Mouse (Mus musculus) MEL (cell line): ENCODE measurements around the gene Csf2. TPM values are rescaled to one million over a fixed set of nuclear protein-coding genes. Genes with fewer than 3 reads are reported as not detected.

ENCODE experiments used
- DNase-seq: peaks from one replicate; pipeline ENCODE4 v3.0.0; 2011; ENCODE audit warnings: low read depth, low spot score
- H3K27ac ChIP-seq: 2 replicates; pipeline ENCODE4 v1.5.1; 2012; ENCODE audit warnings: low read depth, mild to moderate bottlenecking, control low read depth, low read length, moderate library complexity; ENCODE audit not compliant: control insufficient read depth
- H3K27me3 ChIP-seq, 2 experiments: fragments of 150-350 bp in 1 of 2; sonication (generic) in 1 of 2; 2 replicates each; pipeline ENCODE4 v1.6.1; 2012; ENCODE audit warnings: low read length in 2 of 2, mild to moderate bottlenecking in 2 of 2, improper control_type of control experiment in 1 of 2, moderate library complexity in 1 of 2; ENCODE audit not compliant: insufficient read depth in 2 of 2, control insufficient read depth in 1 of 2
- H3K36me3 ChIP-seq, 2 experiments: 2 replicates each; pipeline ENCODE4 v1.6.1; 2012 to 2014; ENCODE audit warnings: low read length in 2 of 2, improper control_type of control experiment in 1 of 2, inconsistent platforms in 1 of 2, mild to moderate bottlenecking in 1 of 2; ENCODE audit not compliant: insufficient read depth in 2 of 2, control insufficient read depth in 1 of 2
- H3K4me1 ChIP-seq, 2 experiments: fragments of 150-350 bp in 1 of 2; sonication (generic) in 1 of 2; 2 replicates each; pipeline ENCODE4 v1.6.1; 2012; ENCODE audit warnings: low read length in 2 of 2, improper control_type of control experiment in 1 of 2, mild to moderate bottlenecking in 1 of 2; ENCODE audit not compliant: insufficient read depth in 2 of 2, control insufficient read depth in 1 of 2
- H3K4me3 ChIP-seq, 2 experiments: fragments of 150-350 bp in 1 of 2; sonication (generic) in 1 of 2; 2 replicates each; pipeline ENCODE4 v1.5.1; 2012; ENCODE audit warnings: low read depth in 2 of 2, low read length in 2 of 2, mild to moderate bottlenecking in 2 of 2, moderate library complexity in 2 of 2, control low read depth in 1 of 2, improper control_type of control experiment in 1 of 2; ENCODE audit not compliant: control insufficient read depth in 1 of 2, insufficient read depth in 1 of 2
- H3K79me2 ChIP-seq: 2 replicates; pipeline ENCODE4 v1.6.1; 2012; ENCODE audit warnings: mild to moderate bottlenecking, low read length, moderate library complexity; ENCODE audit not compliant: control insufficient read depth, poor library complexity, insufficient read depth
- H3K9ac ChIP-seq: 2 replicates; pipeline ENCODE4 v1.6.1; 2012; ENCODE audit warnings: low read depth, mild to moderate bottlenecking, control low read depth, low read length, moderate library complexity; ENCODE audit not compliant: control insufficient read depth, poor library complexity, severe bottlenecking
- H3K9me3 ChIP-seq: fragments of 150-350 bp; sonication (generic); replicated peaks from 2 replicates; pipeline ENCODE4 v1.6.1; 2012; ENCODE audit warnings: mild to moderate bottlenecking, low read length, improper control_type of control experiment, moderate library complexity; ENCODE audit not compliant: insufficient read depth
- BHLHE40 ChIP-seq: IDR thresholded peaks from 2 replicates; pipeline ENCODE4 v1.6.1; 2012; ENCODE audit warnings: low read depth, mild to moderate bottlenecking, inconsistent platforms, low read length, improper control_type of control experiment, borderline replicate concordance
- CHD1 ChIP-seq: IDR thresholded peaks from 2 replicates; pipeline ENCODE4 v1.6.1; 2012; ENCODE audit warnings: low read depth, mild to moderate bottlenecking, inconsistent platforms, low read length, improper control_type of control experiment
- CHD2 ChIP-seq: IDR thresholded peaks from 2 replicates; pipeline ENCODE4 v1.6.1; 2011; ENCODE audit warnings: low read length, improper control_type of control experiment
- CTCF ChIP-seq, 3 experiments: IDR thresholded peaks in 2 of 3; conservative IDR thresholded peaks in 1 of 3; 2 replicates each; pipeline ENCODE4 v1.5.1; 2011 to 2012; ENCODE audit warnings: low read length in 3 of 3, low read depth in 2 of 3, mild to moderate bottlenecking in 2 of 3, improper control_type of control experiment in 1 of 3, inconsistent platforms in 1 of 3, mixed read lengths in 1 of 3, moderate library complexity in 1 of 3; ENCODE audit not compliant: control insufficient read depth in 1 of 3, insufficient read depth in 1 of 3, poor library complexity in 1 of 3, severe bottlenecking in 1 of 3
- E2F4 ChIP-seq: IDR thresholded peaks from 2 replicates; pipeline ENCODE4 v1.6.1; 2011; ENCODE audit warnings: low read depth, low read length, improper control_type of control experiment, borderline replicate concordance
- ELF1 ChIP-seq: IDR thresholded peaks from 2 replicates; pipeline ENCODE4 v1.6.1; 2014; ENCODE audit warnings: low read depth, mild to moderate bottlenecking, inconsistent platforms, low read length, improper control_type of control experiment, moderate library complexity
- EP300 ChIP-seq, 2 experiments: IDR thresholded peaks; 2 replicates each; pipeline ENCODE4 v1.6.1; 2011; ENCODE audit warnings: improper control_type of control experiment in 2 of 2, low read length in 2 of 2, low read depth in 1 of 2, mild to moderate bottlenecking in 1 of 2
- ETS1 ChIP-seq: IDR thresholded peaks from 2 replicates; pipeline ENCODE4 v1.6.1; 2012; ENCODE audit warnings: low read depth, mild to moderate bottlenecking, inconsistent platforms, low read length, improper control_type of control experiment, moderate library complexity
- GABPA ChIP-seq: IDR thresholded peaks from 2 replicates; pipeline ENCODE4 v1.6.1; 2012; ENCODE audit warnings: low read depth, mild to moderate bottlenecking, inconsistent platforms, low read length, improper control_type of control experiment, moderate library complexity
- GATA1 ChIP-seq: IDR thresholded peaks from 2 replicates; pipeline ENCODE4 v1.6.1; 2011; ENCODE audit warnings: low read depth, low read length, improper control_type of control experiment
- HCFC1 ChIP-seq: IDR thresholded peaks from 2 replicates; pipeline ENCODE4 v1.6.1; 2012; ENCODE audit warnings: low read depth, mild to moderate bottlenecking, inconsistent platforms, low read length, improper control_type of control experiment, moderate library complexity
- JUND ChIP-seq: IDR thresholded peaks from 2 replicates; pipeline ENCODE4 v1.6.1; 2011; ENCODE audit warnings: low read depth, mild to moderate bottlenecking, improper control_type of control experiment, low read length
- KAT2A ChIP-seq: conservative IDR thresholded peaks from 2 replicates; pipeline ENCODE4 v1.6.1; 2012; ENCODE audit warnings: low read depth, low read length, improper control_type of control experiment, inconsistent platforms
- MAFK ChIP-seq: IDR thresholded peaks from 2 replicates; pipeline ENCODE4 v1.6.1; 2011; ENCODE audit warnings: low read depth, mild to moderate bottlenecking, low read length, improper control_type of control experiment, borderline replicate concordance
- MAX ChIP-seq: IDR thresholded peaks from 2 replicates; pipeline ENCODE4 v1.6.1; 2011; ENCODE audit warnings: low read length, improper control_type of control experiment
- MXI1 ChIP-seq: IDR thresholded peaks from 2 replicates; pipeline ENCODE4 v1.6.1; 2011; ENCODE audit warnings: mild to moderate bottlenecking, low read depth, low read length, improper control_type of control experiment
- MYB ChIP-seq: IDR thresholded peaks from 2 replicates; pipeline ENCODE4 v1.6.1; 2011; ENCODE audit warnings: mild to moderate bottlenecking, low read depth, low read length, improper control_type of control experiment
- MYC ChIP-seq: IDR thresholded peaks from 2 replicates; pipeline ENCODE4 v1.6.1; 2011; ENCODE audit warnings: low read depth, mild to moderate bottlenecking, low read length, improper control_type of control experiment, moderate library complexity
- NRF1 ChIP-seq: IDR thresholded peaks from 2 replicates; pipeline ENCODE4 v1.6.1; 2014; ENCODE audit warnings: low read depth, mild to moderate bottlenecking, inconsistent platforms, low read length, improper control_type of control experiment, moderate library complexity; ENCODE audit not compliant: poor library complexity, insufficient read depth, severe bottlenecking
- POLR2A ChIP-seq, 2 experiments: IDR thresholded peaks; 2 replicates each; pipeline ENCODE4 v1.6.1; 2011 to 2012; ENCODE audit warnings: low read length in 2 of 2, mild to moderate bottlenecking in 2 of 2, control low read depth in 1 of 2, improper control_type of control experiment in 1 of 2, low read depth in 1 of 2, moderate library complexity in 1 of 2; ENCODE audit not compliant: control insufficient read depth in 1 of 2, insufficient read depth in 1 of 2, poor library complexity in 1 of 2
- POLR2AphosphoS2 ChIP-seq: IDR thresholded peaks from 2 replicates; pipeline ENCODE4 v1.6.1; 2011; ENCODE audit warnings: low read length, improper control_type of control experiment
- POLR2AphosphoS5 ChIP-seq: IDR thresholded peaks from 2 replicates; pipeline ENCODE4 v1.6.1; 2012; ENCODE audit warnings: low read depth, borderline replicate concordance, mild to moderate bottlenecking, inconsistent platforms, low read length, moderate library complexity, mixed read lengths
- RAD21 ChIP-seq: IDR thresholded peaks from 2 replicates; pipeline ENCODE4 v1.6.1; 2011; ENCODE audit warnings: mild to moderate bottlenecking, low read depth, low read length, improper control_type of control experiment
- SIN3A ChIP-seq: IDR thresholded peaks from 2 replicates; pipeline ENCODE4 v1.6.1; 2012; ENCODE audit warnings: low read length, improper control_type of control experiment, inconsistent platforms
- SMC3 ChIP-seq: IDR thresholded peaks from 2 replicates; pipeline ENCODE4 v1.6.1; 2011; ENCODE audit warnings: low read depth, low read length, improper control_type of control experiment
- TAL1 ChIP-seq: IDR thresholded peaks from 2 replicates; pipeline ENCODE4 v1.6.1; 2012; ENCODE audit warnings: mild to moderate bottlenecking, inconsistent platforms, low read length, moderate library complexity, mixed read lengths
- TBP ChIP-seq: IDR thresholded peaks from 2 replicates; pipeline ENCODE4 v1.8.0; 2011; ENCODE audit warnings: low read depth, low read length, improper control_type of control experiment
- TCF12 ChIP-seq: IDR thresholded peaks from 2 replicates; pipeline ENCODE4 v1.6.1; 2014; ENCODE audit warnings: low read depth, mild to moderate bottlenecking, inconsistent platforms, low read length, improper control_type of control experiment, moderate library complexity
- UBTF ChIP-seq: IDR thresholded peaks from 2 replicates; pipeline ENCODE4 v1.6.1; 2012; ENCODE audit warnings: low read depth, mild to moderate bottlenecking, inconsistent platforms, low read length, improper control_type of control experiment, moderate library complexity, borderline replicate concordance; ENCODE audit not compliant: insufficient read depth
- USF1 ChIP-seq: IDR thresholded peaks from 2 replicates; pipeline ENCODE4 v1.6.1; 2014; ENCODE audit warnings: low read depth, mild to moderate bottlenecking, inconsistent platforms, low read length, improper control_type of control experiment, moderate library complexity
- USF2 ChIP-seq, 2 experiments: IDR thresholded peaks; 2 replicates each; pipeline ENCODE4 v1.6.1; 2011 to 2012; ENCODE audit warnings: improper control_type of control experiment in 2 of 2, low read length in 2 of 2, borderline replicate concordance in 1 of 2, inconsistent platforms in 1 of 2, low read depth in 1 of 2, mild to moderate bottlenecking in 1 of 2; ENCODE audit not compliant: insufficient read depth in 1 of 2
- ZC3H11A ChIP-seq: IDR thresholded peaks from 2 replicates; pipeline ENCODE4 v1.6.1; 2012; ENCODE audit warnings: low read depth, mild to moderate bottlenecking, inconsistent platforms, low read length, improper control_type of control experiment
- ZKSCAN1 ChIP-seq: IDR thresholded peaks from 2 replicates; pipeline ENCODE4 v1.6.1; 2012; ENCODE audit warnings: low read depth, mild to moderate bottlenecking, inconsistent platforms, low read length, improper control_type of control experiment, moderate library complexity
- ZMIZ1 ChIP-seq: IDR thresholded peaks from 2 replicates; pipeline ENCODE4 v1.6.1; 2012; ENCODE audit warnings: low read depth, mild to moderate bottlenecking, inconsistent platforms, low read length, improper control_type of control experiment, moderate library complexity
- polyA plus RNA-seq, 2 experiments: library from polyadenylated mRNA; stranded (reverse) in 1 of 2; unstranded in 1 of 2; fragments of >175 nt in 1 of 2; fragments of >200 nt in 1 of 2; gene quantifications; 2 replicates each; pipeline versions ENCODE4 v1.2.1 to v1.2.4; 2012; ENCODE audit warnings: low replicate concordance in 2 of 2, low read depth in 1 of 2; ENCODE audit not compliant: insufficient read length in 2 of 2, insufficient read depth in 1 of 2, missing spikeins in 1 of 2
- total RNA-seq: library from RNA; depleted of rRNA; stranded (reverse); fragments of 300-350 nt; gene quantifications from 2 replicates; pipeline ENCODE4 v1.2.3, GENCODE M21; 2012

The Csf2 gene
- total and polyA plus RNA-seq, 3 experiments: 0.15 TPM; not detected in 2

GRCm38 (mm10) chr11:54271437-54271949 is 22.0 kb upstream of the Csf2 start (continued):
- TF ChIP-seq MXI1: peak; percentile 73; the same call in 1 of the 2 replicates

GRCm38 (mm10) chr11:54269191-54269896 is 19.9 kb upstream of the Csf2 start:
- peak; percentile 73 for DNase-seq
- peaks cover 6 to 41% of the 10 kb centered on the region in 2 experiments for H3K4me1 ChIP-seq
- TF ChIP-seq SIN3A (peak; percentile 47; the same call in 1 of the 2 replicates), POLR2AphosphoS2 (no peak), MAX (peak; percentile 63), ZMIZ1 (no peak), MYB (no peak), TAL1 (no peak), BHLHE40 (no peak), USF2 (IDR thresholded peaks at IDR 0.05; ENCODE audit: borderline replicate concordance in 1 of 2, insufficient read depth in 1 of 2, low read depth in 1 of 2, low read length in 2 of 2) (no peak), MAFK (no peak), ZC3H11A (no peak), TBP (no peak), GABPA (no peak), SMC3 (no peak), KAT2A (peak; percentile 36; the same call in 1 of the 2 replicates), POLR2AphosphoS5 (no peak), MXI1 (0 out of 2 replicates have a peak, but pooled peaks have one; percentile 19), GATA1 (peak; percentile 63), USF1 (no peak), NRF1 (no peak), HCFC1 (no peak), POLR2A (IDR thresholded peaks at IDR 0.05; ENCODE audit: control insufficient read depth in 1 of 2, insufficient read depth in 1 of 2, low read depth in 1 of 2, low read length in 2 of 2, poor library complexity in 1 of 2) (no peak), CHD2 (no peak), ETS1 (0 out of 2 replicates have a peak, but pooled peaks have one; percentile 37), EP300 (IDR thresholded peaks at IDR 0.05; ENCODE audit: low read depth in 1 of 2, low read length in 2 of 2) (peak; percentile 43 to 87; a peak in 3 of 4 replicates), E2F4 (no peak), ELF1 (no peak), RAD21 (no peak; the same call in 1 of the 2 replicates), CTCF (IDR thresholded peaks at IDR 0.05 in 2 of 3, conservative IDR thresholded peaks at IDR 0.05 in 1 of 3; ENCODE audit: control insufficient read depth in 1 of 3, insufficient read depth in 1 of 3, low read depth in 2 of 3, low read length in 3 of 3, poor library complexity in 1 of 3, severe bottlenecking in 1 of 3) (no peak), UBTF (no peak), JUND (0 out of 2 replicates have a peak, but pooled peaks have one; percentile 53), TCF12 (no peak), MYC (peak; percentile 70), ZKSCAN1 (peak; percentile 55; the same call in 1 of the 2 replicates), CHD1 (no peak)

More at GRCm38 (mm10) chr11:54269191-54269896, 19.9 kb upstream of the Csf2 start:
- H3K27ac ChIP-seq: no peak overlapping the region
- no peak overlapping the region for H3K9ac ChIP-seq
- H3K4me3 ChIP-seq: no peak overlapping the region
- H3K79me2 ChIP-seq: no peaks in the 10 kb centered on the region
- no peaks in the 10 kb centered on the region for H3K27me3 ChIP-seq
- H3K9me3 ChIP-seq: no peaks in the 10 kb centered on the region
- H3K36me3 ChIP-seq: peaks cover 0 to 35% of the 10 kb centered on the region in 2 experiments; a peak in 2 of 4 replicates
